Mouse (Mus musculus) liver, embryonic 12.5 days (tissue): ENCODE results near the gene Wdr37. TPM values are rescaled to one million over a fixed set of nuclear protein-coding genes. Genes with fewer than 3 reads are reported as not detected.
"Not testable (repeated sequence)": the region's sequence is repeated elsewhere in the genome, so short reads cannot be mapped to it uniquely, and the experiment has no call there.

Source experiments
- ATAC-seq: fragments of 200-750 bp; cut with Nextera tagmentation; 2 replicates; pipeline ENCODE4 v1.8.0; 2017; ENCODE audit warnings: moderate number of reproducible peaks, mild to moderate bottlenecking, moderate library complexity
- H3K27ac ChIP-seq: fragments of 300-500 bp; sonication (generic); 2 replicates; pipeline ENCODE4 v1.5.1; 2016; ENCODE audit warnings: mild to moderate bottlenecking
- H3K27me3 ChIP-seq: fragments of 300-500 bp; sonication (generic); replicated peaks from 2 replicates; pipeline ENCODE4 v1.6.1; 2016; ENCODE audit warnings: mild to moderate bottlenecking, moderate library complexity
- H3K36me3 ChIP-seq: fragments of 300-500 bp; sonication (generic); 2 replicates; pipeline ENCODE4 v1.6.1; 2016; ENCODE audit warnings: mild to moderate bottlenecking, moderate library complexity
- H3K4me1 ChIP-seq: fragments of 300-500 bp; sonication (generic); 2 replicates; pipeline ENCODE4 v1.6.1; 2016
- H3K4me2 ChIP-seq: fragments of 300-500 bp; sonication (generic); 2 replicates; pipeline ENCODE4 v1.6.1; 2016; ENCODE audit warnings: mild to moderate bottlenecking, moderate library complexity
- H3K4me3 ChIP-seq: fragments of 300-500 bp; sonication (generic); 2 replicates; pipeline ENCODE4 v1.5.1; 2016; ENCODE audit warnings: mild to moderate bottlenecking, moderate library complexity
- H3K9ac ChIP-seq: fragments of 300-500 bp; sonication (generic); 2 replicates; pipeline ENCODE4 v1.6.1; 2016; ENCODE audit warnings: mild to moderate bottlenecking, moderate library complexity
- H3K9me3 ChIP-seq: fragments of 300-500 bp; sonication (generic); replicated peaks from 2 replicates; pipeline ENCODE4 v1.6.1; 2016; ENCODE audit warnings: mild to moderate bottlenecking, moderate library complexity
- WGBS: fragments of 180-500 bp; shearing (Covaris S2); methylation state at CpG from one replicate; pipeline ENCODE4 v1.1.7; 2016; ENCODE audit not compliant: insufficient replicate concordance; 5-methylcytosine and 5-hydroxymethylcytosine counted together
- polyA plus RNA-seq: library from polyadenylated mRNA; unstranded; fragments of >200 nt; fragmentation: Nextera tagmentation; extraction: Ambion mirVana; gene quantifications from 2 replicates; pipeline ENCODE4 v1.2.1, GENCODE M21; 2016

Gene Wdr37
- polyA plus RNA-seq, 1 experiment from 2014 or later: 11.8 TPM

- H3K9me3 ChIP-seq: no peaks in the 10 kb centered on the region
- H3K9ac ChIP-seq: peak overlapping the region; percentile 90
- no peak for ATAC-seq
- peak overlapping the region; percentile 88 for H3K4me2 ChIP-seq
- peak overlapping the region; percentile 97; the same call in 1 of the 2 replicates for H3K27ac ChIP-seq
- H3K4me1 ChIP-seq: peaks cover 17% of the 10 kb centered on the region
- peak overlapping the region; percentile 94 for H3K4me3 ChIP-seq
- H3K27me3 ChIP-seq: no peaks in the 10 kb centered on the region
- peaks cover 26% of the 10 kb centered on the region for H3K36me3 ChIP-seq
- WGBS: 57% methylated on average over 5 of the region's 5 CpGs
Measured at GRCm38 (mm10) chr13:8869578-8870157, 2.0 kb downstream of the Wdr37 start.

- no peak overlapping the region for H3K9ac ChIP-seq
- H3K4me2 ChIP-seq: no peak overlapping the region
- peaks cover 11% of the 10 kb centered on the region for H3K4me1 ChIP-seq
- H3K27me3 ChIP-seq: no peaks in the 10 kb centered on the region
- 79% methylated on average over 7 of the region's 7 CpGs for WGBS
- peaks cover 29% of the 10 kb centered on the region for H3K36me3 ChIP-seq
- ATAC-seq: no peak
- H3K27ac ChIP-seq: no peak overlapping the region
- H3K9me3 ChIP-seq: no peaks in the 10 kb centered on the region
- no peak overlapping the region for H3K4me3 ChIP-seq
Measured at GRCm38 (mm10) chr13:8866612-8867011, 5.1 kb downstream of the Wdr37 start.

- WGBS: 74% methylated on average over 3 of the region's 3 CpGs
- H3K4me2 ChIP-seq: no peak overlapping the region
- H3K27me3 ChIP-seq: no peaks in the 10 kb centered on the region
- H3K9ac ChIP-seq: no peak overlapping the region
- H3K9me3 ChIP-seq: no peaks in the 10 kb centered on the region
- peaks cover 39% of the 10 kb centered on the region for H3K36me3 ChIP-seq
- H3K4me3 ChIP-seq: no peak overlapping the region
- peaks cover 7% of the 10 kb centered on the region for H3K4me1 ChIP-seq
- ATAC-seq: no peak
- H3K27ac ChIP-seq: no peak overlapping the region
Measured at GRCm38 (mm10) chr13:8864990-8865389, 6.7 kb downstream of the Wdr37 start.

GRCm38 (mm10) chr13:8860861-8861260, 10.8 kb downstream of the Wdr37 start:
- H3K4me3 ChIP-seq: no peak overlapping the region
- no peaks in the 10 kb centered on the region for H3K9me3 ChIP-seq
- H3K27ac ChIP-seq: no peak overlapping the region
- 86% methylated on average over 9 of the region's 9 CpGs for WGBS
- H3K4me1 ChIP-seq: no peaks in the 10 kb centered on the region
- ATAC-seq: no peak
- H3K36me3 ChIP-seq: peaks cover 48% of the 10 kb centered on the region
- H3K9ac ChIP-seq: no peak overlapping the region
- H3K4me2 ChIP-seq: no peak overlapping the region
- no peaks in the 10 kb centered on the region for H3K27me3 ChIP-seq

- no peaks in the 10 kb centered on the region for H3K27me3 ChIP-seq
- peaks cover 51% of the 10 kb centered on the region for H3K36me3 ChIP-seq
- H3K9me3 ChIP-seq: no peaks in the 10 kb centered on the region
- no peak overlapping the region for H3K4me3 ChIP-seq
- no peak overlapping the region for H3K4me2 ChIP-seq
- H3K4me1 ChIP-seq: no peaks in the 10 kb centered on the region
- no peak overlapping the region for H3K27ac ChIP-seq
- 86% methylated on average over 6 of the region's 6 CpGs for WGBS
- H3K9ac ChIP-seq: no peak overlapping the region
- no peak for ATAC-seq
Measured at GRCm38 (mm10) chr13:8858453-8858852, 13.3 kb downstream of the Wdr37 start.

GRCm38 (mm10) chr13:8854769-8855168, 16.9 kb downstream of the Wdr37 start:
- no peak overlapping the region for H3K9ac ChIP-seq
- peaks cover 47% of the 10 kb centered on the region for H3K36me3 ChIP-seq
- no peak for ATAC-seq
- 90% methylated on average over 2 of the region's 2 CpGs for WGBS
- H3K27me3 ChIP-seq: no peaks in the 10 kb centered on the region
- no peak overlapping the region for H3K4me2 ChIP-seq
- no peak overlapping the region for H3K4me3 ChIP-seq
- peaks cover 6% of the 10 kb centered on the region for H3K4me1 ChIP-seq
- no peak overlapping the region for H3K27ac ChIP-seq
- H3K9me3 ChIP-seq: no peaks in the 10 kb centered on the region

- Histone ChIP-seq H3K9ac (no peak overlapping the region), H3K4me2 (no peak overlapping the region), H3K4me1 (peaks cover 19% of the 10 kb centered on the region), H3K36me3 (peaks cover 46% of the 10 kb centered on the region), H3K9me3 (no peaks in the 10 kb centered on the region), H3K27ac (no peak overlapping the region), H3K27me3 (no peaks in the 10 kb centered on the region), H3K4me3 (no peak overlapping the region)
- 94% methylated on average over 4 of the region's 4 CpGs for WGBS
- no peak for ATAC-seq
Measured at GRCm38 (mm10) chr13:8853424-8853823, 18.3 kb downstream of the Wdr37 start.

- no peak overlapping the region for H3K4me3 ChIP-seq
- H3K36me3 ChIP-seq: peaks cover 57% of the 10 kb centered on the region
- no peaks in the 10 kb centered on the region for H3K27me3 ChIP-seq
- peaks cover 19% of the 10 kb centered on the region for H3K4me1 ChIP-seq
- 16% methylated on average over 1 of the region's 1 CpGs for WGBS
- no peak overlapping the region for H3K9ac ChIP-seq
- peak; percentile 91 for ATAC-seq
- H3K27ac ChIP-seq: no peak overlapping the region
- no peaks in the 10 kb centered on the region for H3K9me3 ChIP-seq
- H3K4me2 ChIP-seq: no peak overlapping the region
Measured at GRCm38 (mm10) chr13:8849311-8849710, 22.4 kb downstream of the Wdr37 start.

- Histone ChIP-seq H3K9ac (no peak overlapping the region), H3K27ac (no peak overlapping the region), H3K4me1 (peaks cover 19% of the 10 kb centered on the region), H3K36me3 (peaks cover 60% of the 10 kb centered on the region), H3K4me3 (no peak overlapping the region), H3K4me2 (no peak overlapping the region), H3K27me3 (no peaks in the 10 kb centered on the region), H3K9me3 (no peaks in the 10 kb centered on the region)
- 0 out of 2 replicates have a peak, but pooled peaks have one; percentile 44 for ATAC-seq
- WGBS: 27% methylated on average over 2 of the region's 2 CpGs
Measured at GRCm38 (mm10) chr13:8847702-8848101, 24.0 kb downstream of the Wdr37 start.

GRCm38 (mm10) chr13:8842273-8842672, 29.4 kb downstream of the Wdr37 start:
- WGBS: 59% methylated on average over 3 of the region's 3 CpGs
- no peak overlapping the region for H3K4me3 ChIP-seq
- peaks cover 82% of the 10 kb centered on the region for H3K36me3 ChIP-seq
- no peaks in the 10 kb centered on the region for H3K27me3 ChIP-seq
- ATAC-seq: no peak
- no peaks in the 10 kb centered on the region for H3K9me3 ChIP-seq
- no peak overlapping the region for H3K27ac ChIP-seq
- H3K4me1 ChIP-seq: 0 out of 2 replicates have a peak, but pooled peaks cover 6% of the 10 kb centered on the region
- no peak overlapping the region for H3K9ac ChIP-seq
- no peak overlapping the region for H3K4me2 ChIP-seq

GRCm38 (mm10) chr13:8841846-8842245, 29.9 kb downstream of the Wdr37 start:
- not testable (repeated sequence) for H3K4me1 ChIP-seq, ATAC-seq, H3K9me3 ChIP-seq, H3K27me3 ChIP-seq, H3K4me2 ChIP-seq, H3K9ac ChIP-seq, H3K4me3 ChIP-seq, H3K27ac ChIP-seq
- peaks cover 77% of the 10 kb centered on the region for H3K36me3 ChIP-seq
- 74% methylated on average over 7 of the region's 7 CpGs for WGBS

GRCm38 (mm10) chr13:8840941-8841340, 30.8 kb downstream of the Wdr37 start:
- H3K27ac ChIP-seq: no peak overlapping the region
- H3K27me3 ChIP-seq: no peaks in the 10 kb centered on the region
- no peak overlapping the region for H3K4me2 ChIP-seq
- H3K9ac ChIP-seq: no peak overlapping the region
- H3K4me3 ChIP-seq: no peak overlapping the region
- peaks cover 79% of the 10 kb centered on the region for H3K36me3 ChIP-seq
- WGBS: 59% methylated on average over 2 of the region's 2 CpGs
- no peak for ATAC-seq
- 0 out of 2 replicates have a peak, but pooled peaks cover 6% of the 10 kb centered on the region for H3K4me1 ChIP-seq
- H3K9me3 ChIP-seq: no peaks in the 10 kb centered on the region

- 0 out of 2 replicates have a peak, but pooled peaks cover 6% of the 10 kb centered on the region for H3K4me1 ChIP-seq
- ATAC-seq: no peak
- H3K9ac ChIP-seq: no peak overlapping the region
- H3K27me3 ChIP-seq: no peaks in the 10 kb centered on the region
- H3K9me3 ChIP-seq: no peaks in the 10 kb centered on the region
- 67% methylated on average over 6 of the region's 6 CpGs for WGBS
- H3K27ac ChIP-seq: peak overlapping the region; percentile 30
- H3K36me3 ChIP-seq: peaks cover 83% of the 10 kb centered on the region
- H3K4me2 ChIP-seq: no peak overlapping the region
- H3K4me3 ChIP-seq: no peak overlapping the region
Measured at GRCm38 (mm10) chr13:8839937-8840336, 31.8 kb downstream of the Wdr37 start.
